Mouse (Mus musculus) spleen, adult 18-20 months (tissue): ENCODE measurements at regions not wholly inside any gene's neighbourhood (a gene's known extent, or its start where the extent isn't known, plus 50 kb on each side); places are given as distances from the start of the nearest gene placed in this dataset.

Experiments
- DNase-seq, 2 experiments: peaks; one replicate each; pipeline ENCODE4 v3.0.0; 2022; ENCODE audit warnings: mixed read lengths in 2 of 2

DNA sequence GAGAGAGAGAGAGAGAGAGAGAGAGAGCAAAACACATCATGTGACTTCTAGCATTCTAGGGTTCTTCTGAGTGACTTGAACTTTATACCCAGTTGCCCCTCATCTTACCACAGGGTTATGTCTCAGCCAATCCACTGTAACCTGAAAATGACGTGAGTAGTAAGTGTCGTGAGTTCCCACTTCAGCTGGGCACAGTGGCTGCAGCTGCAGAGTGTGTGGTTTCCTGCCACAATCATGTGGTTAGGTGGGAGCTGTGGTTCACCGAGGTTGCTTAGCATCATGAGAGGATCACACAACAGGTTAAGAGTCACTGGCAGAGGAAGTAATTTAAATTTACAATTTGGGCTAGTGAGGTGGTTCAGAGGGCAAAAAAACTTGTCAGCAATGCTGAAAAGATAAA, 253.1 kb upstream of the Xylt1 start:
- DNase-seq: peak; percentile 25 to 53

GRCm38 (mm10) chr7:117134869-117135268, 245.9 kb upstream of the Xylt1 start:
- no peak for DNase-seq

GRCm38 (mm10) chr7:117138681-117139080, 242.1 kb upstream of the Xylt1 start:
- no peak for DNase-seq

- DNase-seq: no peak
Observed at GRCm38 (mm10) chr7:117139245-117139970, 241.4 kb upstream of the Xylt1 start.

DNA sequence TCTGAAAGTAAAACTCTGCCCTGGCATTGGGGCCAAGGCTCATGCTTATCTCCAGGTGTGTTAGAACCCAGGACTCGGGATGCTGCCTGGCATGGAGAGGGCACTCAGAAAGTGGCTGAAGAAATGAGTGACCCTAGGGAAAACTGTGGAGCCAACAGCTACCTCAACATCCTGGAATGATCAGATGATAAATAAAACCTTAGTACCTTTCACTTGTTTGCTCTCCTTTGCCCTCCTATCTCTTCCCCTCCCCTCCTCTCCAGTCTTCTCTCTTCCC, 240.9 kb upstream of the Xylt1 start:
- DNase-seq: no peak

- no peak for DNase-seq
Observed at GRCm38 (mm10) chr7:117146809-117147208, 234.0 kb upstream of the Xylt1 start.

- no peak for DNase-seq
Observed at GRCm38 (mm10) chr7:117150355-117150754, 230.4 kb upstream of the Xylt1 start.

DNA sequence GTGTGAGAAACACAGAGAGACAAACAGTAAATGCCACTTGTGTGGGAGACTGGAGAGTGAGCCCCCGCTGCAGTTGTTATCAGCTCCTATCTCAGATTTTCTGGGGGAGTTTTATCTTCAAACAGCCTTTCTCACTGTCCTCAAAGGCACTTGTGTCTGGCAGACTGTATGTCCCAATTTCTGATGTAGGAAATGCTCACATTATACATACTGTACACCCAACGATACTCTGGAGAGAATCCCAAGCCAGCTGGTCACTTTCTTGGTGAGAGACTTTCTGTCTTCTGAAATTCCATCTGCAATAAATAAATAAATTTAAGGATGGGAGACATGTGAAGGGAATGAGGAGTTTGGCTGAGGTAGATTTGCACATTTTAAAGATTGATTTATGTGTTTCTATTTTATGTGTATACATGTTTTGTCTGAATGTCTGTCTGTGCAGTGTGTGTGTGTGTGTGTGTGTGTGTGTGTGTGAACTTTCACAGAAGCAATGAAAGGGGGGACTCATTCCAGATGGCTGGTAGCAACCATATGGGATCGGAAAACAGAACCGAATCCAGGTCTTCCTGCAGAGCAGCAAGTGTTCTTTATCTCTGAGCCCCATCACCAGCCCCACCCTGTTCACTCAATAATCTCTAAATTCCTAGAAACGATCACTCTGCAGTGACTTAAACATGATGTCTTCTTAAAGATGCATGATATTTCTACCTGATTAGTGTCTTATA, 226.8 kb upstream of the Xylt1 start:
- no peak for DNase-seq

- no peak for DNase-seq
Observed at GRCm38 (mm10) chr7:117161193-117161908, 219.4 kb upstream of the Xylt1 start.

DNA sequence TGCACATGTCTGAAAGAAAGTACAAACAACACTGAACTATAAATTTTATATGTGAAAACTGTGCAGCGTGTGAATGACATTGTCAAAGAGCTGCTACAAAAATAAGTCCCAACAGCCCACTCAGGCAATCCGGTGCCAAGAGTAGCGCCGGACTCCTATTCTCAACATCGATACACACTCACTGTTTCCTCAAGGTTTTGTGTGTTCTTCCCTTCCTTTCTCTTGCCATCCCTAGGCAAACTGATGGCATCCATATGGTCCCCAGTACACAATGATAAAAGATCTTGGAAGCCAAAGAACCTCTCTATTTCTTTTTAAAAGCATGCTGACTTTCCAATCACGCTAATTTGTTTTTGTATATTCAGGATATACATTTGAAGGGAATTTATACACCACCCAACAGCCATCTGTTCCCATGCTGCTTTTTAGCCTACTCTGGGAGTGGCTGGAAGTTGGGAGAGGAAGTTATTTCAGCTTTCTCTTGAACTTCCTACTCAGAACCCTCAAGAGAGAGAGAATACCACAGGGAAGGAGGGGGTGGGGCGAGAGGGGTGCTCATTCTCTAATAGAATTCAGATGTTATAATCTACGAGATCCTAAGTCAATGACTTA, 205.9 kb upstream of the Xylt1 start:
- no peak for DNase-seq

GRCm38 (mm10) chr7:117184011-117184410, 196.8 kb upstream of the Xylt1 start:
- DNase-seq: no peak

- no peak for DNase-seq
Observed at GRCm38 (mm10) chr7:117185891-117186290, 194.9 kb upstream of the Xylt1 start.

- no peak for DNase-seq
Observed at GRCm38 (mm10) chr7:117196611-117197010, 184.2 kb upstream of the Xylt1 start.

DNA sequence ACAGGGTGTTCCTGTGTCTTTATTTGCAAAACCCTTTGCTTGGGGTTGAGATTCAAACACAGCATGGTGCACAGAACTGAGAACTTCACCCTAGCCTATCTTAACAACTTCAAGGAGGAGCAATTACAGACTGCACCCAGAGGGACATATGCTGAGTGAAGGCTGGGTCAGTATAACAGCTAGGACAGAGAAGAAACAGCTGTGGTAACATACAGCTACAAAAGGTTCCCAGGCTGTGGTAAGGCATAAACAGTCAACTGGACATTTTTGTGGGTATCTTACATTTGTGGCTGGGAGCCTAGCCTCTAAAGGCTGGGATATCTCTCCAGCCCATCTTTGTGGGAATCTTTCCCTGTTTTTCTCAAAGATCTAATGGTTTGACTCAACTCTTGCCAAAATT, 154.5 kb upstream of the Xylt1 start:
- no peak for DNase-seq

- DNase-seq: no peak
Observed at GRCm38 (mm10) chr7:117229619-117230018, 151.2 kb upstream of the Xylt1 start.

GRCm38 (mm10) chr7:117256819-117257218, 124.0 kb upstream of the Xylt1 start:
- no peak for DNase-seq

- no peak for DNase-seq
Observed at GRCm38 (mm10) chr7:117258557-117258956, 122.2 kb upstream of the Xylt1 start.

DNA sequence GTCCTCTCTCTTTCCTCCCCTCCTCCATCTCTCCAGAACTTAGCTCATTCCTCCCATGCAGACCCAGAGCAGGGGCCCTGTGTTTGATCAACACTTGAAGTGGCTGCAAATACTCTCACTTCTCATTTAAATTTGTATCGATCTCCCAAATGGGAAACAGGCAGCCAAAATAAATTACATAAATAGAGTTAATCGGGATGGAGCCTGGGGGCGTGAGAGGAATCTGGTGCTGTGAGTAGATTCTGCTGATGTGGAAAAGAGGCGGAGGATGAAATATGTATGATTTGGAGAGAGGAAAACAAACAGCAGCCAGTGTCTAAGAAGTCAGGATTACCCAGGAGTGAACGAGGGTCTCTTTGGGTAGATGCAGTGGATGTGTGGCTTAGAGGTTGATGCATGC, 121.6 kb upstream of the Xylt1 start:
- DNase-seq: no peak

DNA sequence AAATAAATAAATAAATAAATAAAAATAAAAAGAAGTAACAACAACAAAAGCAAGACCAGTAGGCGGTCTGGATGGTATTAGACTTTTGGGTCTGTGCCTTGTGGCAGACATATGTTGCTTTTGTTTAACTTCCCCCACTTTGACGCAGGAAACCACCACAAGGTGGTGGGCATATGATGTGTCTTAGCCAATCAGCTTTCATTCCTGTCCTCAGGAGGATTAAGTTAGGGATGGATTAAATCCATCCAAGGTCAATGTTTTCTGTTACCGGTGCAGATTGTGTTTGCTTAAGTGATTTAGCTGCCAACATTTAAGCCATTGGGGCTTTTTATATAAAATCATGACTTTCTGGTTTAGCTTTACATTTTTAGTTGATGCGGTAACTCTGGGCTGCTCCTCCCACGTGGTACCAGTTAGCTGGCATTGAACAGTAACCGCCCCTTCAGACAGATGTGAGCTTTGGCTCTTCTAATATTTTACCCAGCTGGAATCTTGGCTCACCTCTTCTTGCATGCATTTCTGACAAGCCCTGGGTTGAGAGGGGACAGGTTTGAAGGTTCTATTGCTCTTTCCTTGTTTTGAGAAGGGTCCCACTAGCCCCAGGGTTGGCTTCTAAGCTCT, 121.0 kb upstream of the Xylt1 start:
- DNase-seq: no peak

GRCm38 (mm10) chr7:117260596-117260995, 120.2 kb upstream of the Xylt1 start:
- DNase-seq: no peak

GRCm38 (mm10) chr7:117263126-117263525, 117.7 kb upstream of the Xylt1 start:
- no peak for DNase-seq

GRCm38 (mm10) chr7:117264341-117264740, 116.4 kb upstream of the Xylt1 start:
- DNase-seq: no peak

DNA sequence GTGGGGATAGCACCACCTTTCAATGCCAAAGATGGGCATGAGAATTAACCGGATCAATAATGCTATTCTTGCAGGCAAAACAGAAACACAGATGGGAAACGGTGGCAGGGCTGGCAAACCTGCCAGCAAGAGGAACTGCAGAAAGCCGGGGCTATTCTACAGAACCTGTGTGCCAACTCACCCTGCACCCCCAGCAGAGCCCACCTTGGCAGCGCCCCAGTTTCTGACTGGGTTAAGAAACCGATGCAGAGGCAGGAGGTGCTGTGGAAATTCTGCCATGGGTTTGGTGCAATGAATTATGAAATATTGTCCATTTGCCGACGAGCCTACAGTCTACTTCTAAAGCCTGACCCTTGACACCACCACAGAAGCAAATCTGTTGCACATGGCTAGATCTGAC, 112.7 kb upstream of the Xylt1 start:
- DNase-seq: no peak
